Mouse (Mus musculus) midbrain, embryonic 16.5 days (tissue): ENCODE measurements around the gene Sycp2. TPM values are rescaled to one million over a fixed set of nuclear protein-coding genes. Genes with fewer than 3 reads are reported as not detected.
A peak's percentile ranks its signal among the peaks of the same experiment; 100 is the strongest.

Experiments used
- ATAC-seq: fragments of 200-750 bp; cut with Nextera tagmentation; 2 replicates; pipeline ENCODE4 v1.8.0; 2017; ENCODE audit warnings: moderate TSS enrichment
- H3K27ac ChIP-seq: fragments of 300-500 bp; sonication (generic); 2 replicates; pipeline ENCODE4 v1.5.1; 2014; ENCODE audit warnings: mild to moderate bottlenecking, low read length, mixed read lengths
- H3K27me3 ChIP-seq: fragments of 300-500 bp; sonication (generic); 2 replicates; pipeline ENCODE4 v1.6.1; 2014; ENCODE audit warnings: low read depth, low read length, mixed read lengths; ENCODE audit not compliant: control insufficient read depth, insufficient read depth
- H3K36me3 ChIP-seq: fragments of 300-500 bp; sonication (generic); 2 replicates; pipeline ENCODE4 v1.6.1; 2014; ENCODE audit warnings: mild to moderate bottlenecking, low read length, moderate library complexity, mixed read lengths; ENCODE audit not compliant: control insufficient read depth, insufficient read depth
- H3K4me1 ChIP-seq: fragments of 300-500 bp; sonication (generic); 2 replicates; pipeline ENCODE4 v1.6.1; 2014; ENCODE audit warnings: mild to moderate bottlenecking, low read length, mixed read lengths; ENCODE audit not compliant: control insufficient read depth, insufficient read depth
- H3K4me2 ChIP-seq: fragments of 300-500 bp; sonication (generic); 2 replicates; pipeline ENCODE4 v1.6.1; 2014; ENCODE audit warnings: mild to moderate bottlenecking, low read length, mixed read lengths
- H3K4me3 ChIP-seq: fragments of 300-500 bp; sonication (generic); 2 replicates; pipeline ENCODE4 v1.5.1; 2014; ENCODE audit warnings: low read depth, mild to moderate bottlenecking, low read length, moderate library complexity, mixed read lengths
- H3K9ac ChIP-seq: fragments of 300-500 bp; sonication (generic); 2 replicates; pipeline ENCODE4 v1.6.1; 2014; ENCODE audit warnings: low read depth, low read length, mixed read lengths
- H3K9me3 ChIP-seq: fragments of 300-500 bp; sonication (generic); replicated peaks from 2 replicates; pipeline ENCODE4 v1.6.1; 2014; ENCODE audit warnings: mild to moderate bottlenecking, low read length, mixed read lengths; ENCODE audit not compliant: control insufficient read depth, poor library complexity, severe bottlenecking
- WGBS: fragments of 180-500 bp; shearing (Covaris S2); extraction: QIAGEN DNeasy Blood & Tissue Kit; methylation state at CpG from one replicate; pipeline ENCODE4 v1.1.7; 2014; 5-methylcytosine and 5-hydroxymethylcytosine counted together
- polyA plus RNA-seq: library from polyadenylated mRNA; unstranded; fragments of >200 nt; fragmentation: Nextera tagmentation; extraction: Ambion mirVana; gene quantifications from 2 replicates; pipeline ENCODE4 v1.2.1, GENCODE M21; 2015

Gene Sycp2
- polyA plus RNA-seq, 1 experiment from 2014 or later = 0.25 TPM

DNA sequence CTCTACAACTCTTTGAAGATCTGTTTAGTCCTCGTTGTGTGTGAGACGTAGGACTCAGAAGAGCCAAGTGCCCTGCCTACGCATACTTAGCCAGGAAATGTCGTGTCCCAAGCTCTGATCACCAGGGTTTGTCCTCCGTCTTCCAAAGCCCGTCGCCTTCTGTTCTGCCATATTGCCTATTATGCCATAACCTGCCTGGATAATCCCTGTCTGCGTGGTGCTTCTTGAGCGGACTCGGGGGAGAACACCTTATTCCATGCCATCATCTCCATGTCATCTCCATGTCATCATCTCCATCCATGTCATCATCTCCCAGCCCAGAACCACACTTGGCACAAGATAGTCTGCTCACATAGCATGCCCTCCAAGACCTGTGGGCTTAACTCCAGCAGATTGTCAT is 81.4 kb downstream of the Sycp2 start:
- Histone ChIP-seq H3K27ac (no peak overlapping the region), H3K4me3 (no peak overlapping the region), H3K4me2 (no peak overlapping the region), H3K4me1 (peaks cover 30% of the 10 kb centered on the region), H3K27me3 (no peaks in the 10 kb centered on the region), H3K36me3 (no peaks in the 10 kb centered on the region), H3K9ac (no peak overlapping the region), H3K9me3 (no peaks in the 10 kb centered on the region)
- WGBS = 92% methylated on average over 10 of the region's 10 CpGs
- ATAC-seq = no peak

DNA sequence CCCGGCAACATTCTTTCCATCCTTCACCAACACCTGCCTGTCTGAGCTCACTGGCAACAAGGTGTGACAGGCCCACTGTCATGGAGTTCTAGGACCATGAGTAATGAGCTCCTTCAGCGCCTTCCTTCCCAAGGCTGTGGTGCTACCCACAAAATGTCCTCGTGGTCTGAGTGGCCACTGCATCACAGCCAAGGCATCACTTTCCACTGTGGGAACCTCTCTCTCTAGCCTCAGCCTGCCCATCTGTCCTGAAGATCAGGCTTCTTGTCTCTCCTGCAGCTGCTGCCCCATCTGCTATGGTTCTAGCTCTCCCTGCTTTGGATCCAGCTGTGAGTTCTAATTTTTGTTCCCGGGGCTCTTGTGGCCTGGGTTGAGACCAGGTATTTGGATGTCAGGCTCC is 82.7 kb downstream of the Sycp2 start:
- ATAC-seq = no peak

DNA sequence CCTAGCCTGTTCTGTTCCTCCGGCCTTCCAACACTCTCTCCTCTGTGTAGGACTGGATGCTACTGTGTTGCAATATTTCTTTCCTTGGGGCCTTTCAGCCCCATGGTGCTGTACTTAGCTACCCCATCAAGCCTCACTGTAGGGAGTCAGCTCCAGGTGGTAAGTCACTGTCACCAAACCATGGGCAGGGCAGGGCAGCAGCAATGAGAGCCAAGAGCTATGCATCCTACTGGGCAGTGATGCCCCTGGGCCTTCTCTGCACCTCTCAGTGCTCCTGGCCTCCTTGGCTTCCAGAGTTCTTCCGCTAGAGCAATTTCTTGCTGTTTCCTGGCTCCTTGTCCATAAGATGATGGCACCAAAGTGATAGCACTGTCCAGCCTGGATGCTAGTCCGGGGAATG is 83.1 kb downstream of the Sycp2 start:
- H3K9me3 ChIP-seq = no peaks in the 10 kb centered on the region
- no peak overlapping the region for H3K27ac ChIP-seq
- H3K4me1 ChIP-seq = peaks cover 24% of the 10 kb centered on the region
- no peak overlapping the region for H3K4me3 ChIP-seq
- no peak for ATAC-seq
- no peak overlapping the region for H3K9ac ChIP-seq
- 93% methylated on average over 3 of the region's 3 CpGs for WGBS
- no peak overlapping the region for H3K4me2 ChIP-seq
- H3K27me3 ChIP-seq = no peaks in the 10 kb centered on the region
- no peaks in the 10 kb centered on the region for H3K36me3 ChIP-seq

More for the DNA sequence above, 82.7 kb downstream of the Sycp2 start:
- Histone ChIP-seq H3K27me3 (no peaks in the 10 kb centered on the region), H3K36me3 (no peaks in the 10 kb centered on the region), H3K4me1 (peaks cover 27% of the 10 kb centered on the region), H3K4me2 (no peak overlapping the region), H3K9ac (no peak overlapping the region), H3K4me3 (no peak overlapping the region), H3K9me3 (no peaks in the 10 kb centered on the region), H3K27ac (no peak overlapping the region)
- 83% methylated on average over 4 of the region's 4 CpGs for WGBS

DNA sequence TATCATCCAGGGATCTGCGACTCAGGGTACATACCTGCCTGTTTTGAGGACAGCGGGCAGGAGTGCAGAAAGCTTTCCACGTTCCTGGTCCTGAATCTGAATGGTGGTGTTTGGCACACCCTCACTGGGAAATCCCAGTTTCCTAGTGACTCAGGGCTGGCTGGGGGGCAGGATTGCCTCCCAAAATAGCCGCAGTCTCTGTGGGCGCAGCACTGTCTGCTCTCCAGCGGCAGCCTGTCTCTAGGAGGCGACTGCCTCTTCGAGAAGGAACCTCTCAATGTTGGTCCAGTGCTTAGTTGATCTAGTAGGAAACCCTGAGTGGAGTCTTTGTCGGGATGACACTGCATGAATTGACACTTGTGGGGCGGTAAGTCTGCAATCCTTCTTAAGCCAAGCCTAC is 86.2 kb downstream of the Sycp2 start:
- no peak overlapping the region for H3K4me2 ChIP-seq
- no peaks in the 10 kb centered on the region for H3K36me3 ChIP-seq
- no peak overlapping the region for H3K9ac ChIP-seq
- H3K27ac ChIP-seq = no peak overlapping the region
- no peaks in the 10 kb centered on the region for H3K4me1 ChIP-seq
- H3K9me3 ChIP-seq = no peaks in the 10 kb centered on the region
- H3K4me3 ChIP-seq = no peak overlapping the region
- 89% methylated on average over 10 of the region's 10 CpGs for WGBS
- no peak for ATAC-seq
- H3K27me3 ChIP-seq = no peaks in the 10 kb centered on the region

DNA sequence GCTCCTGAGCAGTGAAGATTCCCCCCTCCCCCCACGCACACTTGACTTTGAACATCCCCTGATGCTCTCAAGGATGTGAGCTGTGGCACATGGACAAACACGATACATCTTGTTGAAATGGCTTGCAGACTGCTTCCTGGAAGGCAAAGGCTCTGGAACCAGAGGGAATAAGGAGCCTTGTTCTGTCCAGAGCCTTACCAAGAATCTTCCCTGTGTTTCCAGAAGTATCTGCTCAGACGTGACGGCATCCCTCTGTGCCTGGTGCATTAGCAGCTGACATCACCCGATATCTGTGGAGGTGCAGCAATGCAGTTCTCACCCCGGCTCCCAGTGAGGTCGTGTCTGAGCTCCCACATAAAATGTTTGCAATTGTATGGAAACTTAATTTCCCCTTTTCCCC is 87.7 kb downstream of the Sycp2 start:
- no peak overlapping the region for H3K9ac ChIP-seq
- no peak for ATAC-seq
- H3K27me3 ChIP-seq = no peaks in the 10 kb centered on the region
- no peak overlapping the region for H3K4me3 ChIP-seq
- H3K36me3 ChIP-seq = no peaks in the 10 kb centered on the region
- H3K4me1 ChIP-seq = no peaks in the 10 kb centered on the region
- no peak overlapping the region for H3K27ac ChIP-seq
- 84% methylated on average over 7 of the region's 7 CpGs for WGBS
- no peaks in the 10 kb centered on the region for H3K9me3 ChIP-seq
- H3K4me2 ChIP-seq = no peak overlapping the region

DNA sequence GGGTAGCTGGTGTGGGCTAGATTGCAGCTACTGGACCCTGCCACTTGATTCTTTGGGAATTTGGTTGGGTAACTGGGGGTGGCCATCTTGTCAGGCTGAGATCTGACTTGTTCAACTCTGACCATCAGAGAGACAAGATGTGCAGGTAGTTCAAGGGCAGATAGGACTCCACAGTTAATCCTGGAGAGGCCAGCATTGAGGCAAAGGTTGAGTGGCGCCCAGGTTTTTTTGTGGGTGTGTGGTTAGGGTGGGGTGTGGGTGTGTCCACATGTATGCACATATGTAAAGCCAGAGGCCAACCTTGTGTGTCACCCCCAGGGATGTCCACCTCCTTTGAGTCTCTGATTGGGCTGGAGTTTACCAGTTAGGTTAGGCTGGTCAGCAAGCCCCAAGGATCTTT is 91.2 kb downstream of the Sycp2 start:
- Histone ChIP-seq H3K9ac (no peak overlapping the region), H3K27me3 (no peaks in the 10 kb centered on the region), H3K9me3 (no peaks in the 10 kb centered on the region), H3K4me1 (no peaks in the 10 kb centered on the region), H3K27ac (no peak overlapping the region), H3K4me3 (no peak overlapping the region), H3K4me2 (no peak overlapping the region), H3K36me3 (no peaks in the 10 kb centered on the region)
- WGBS = 94% methylated on average over 1 of the region's 1 CpGs
- ATAC-seq = no peak

DNA sequence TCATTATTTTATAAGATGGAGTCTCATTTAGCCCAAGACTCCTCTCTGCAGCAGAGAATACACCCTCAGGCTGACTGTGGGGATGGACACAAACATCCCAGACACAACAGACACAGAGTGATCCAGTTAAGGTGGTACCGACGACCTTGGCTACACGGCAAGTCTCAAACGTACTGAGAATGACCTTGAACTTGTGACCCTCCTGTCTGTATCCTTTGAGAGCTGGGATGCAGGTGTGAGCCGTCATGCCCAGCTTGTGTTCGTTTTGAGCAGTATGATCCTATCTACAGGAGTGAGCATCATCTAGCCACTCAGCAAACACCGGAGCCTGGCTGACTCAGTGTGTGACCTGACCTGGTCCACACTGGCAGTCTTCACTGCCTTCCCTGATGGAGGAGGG is 93.9 kb downstream of the Sycp2 start:
- 0 out of 2 replicates have a peak, but pooled peaks cover 3% of the 10 kb centered on the region for H3K36me3 ChIP-seq
- 86% methylated on average over 7 of the region's 7 CpGs for WGBS
- H3K9ac ChIP-seq = no peak overlapping the region
- H3K4me2 ChIP-seq = no peak overlapping the region
- H3K27ac ChIP-seq = no peak overlapping the region
- H3K9me3 ChIP-seq = no peaks in the 10 kb centered on the region
- H3K27me3 ChIP-seq = no peaks in the 10 kb centered on the region
- no peak overlapping the region for H3K4me3 ChIP-seq
- no peaks in the 10 kb centered on the region for H3K4me1 ChIP-seq
- ATAC-seq = no peak

DNA sequence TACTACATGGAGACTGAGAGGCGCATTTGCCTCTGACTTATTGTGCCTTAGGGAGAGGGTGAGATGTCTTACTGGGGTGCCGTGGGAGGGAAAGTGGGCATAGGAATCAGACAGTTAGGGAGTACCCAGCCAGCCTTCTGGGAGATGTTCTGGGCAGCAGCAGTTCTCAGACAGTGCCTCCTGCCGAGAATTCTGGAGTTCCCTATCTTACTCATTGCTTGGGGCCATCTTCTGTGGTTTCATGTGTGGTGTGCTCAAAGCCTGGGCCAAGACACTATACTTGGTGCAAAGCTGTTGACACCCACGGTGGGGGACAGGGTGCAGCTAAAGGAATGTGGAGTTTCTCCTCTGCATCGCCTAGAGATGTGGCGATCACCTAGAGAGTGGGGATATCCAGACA is 102.8 kb downstream of the Sycp2 start:
- Histone ChIP-seq H3K9me3 (no peaks in the 10 kb centered on the region), H3K36me3 (peaks cover 2% of the 10 kb centered on the region; the same call in 1 of the 2 replicates), H3K27ac (peak overlapping the region; percentile 96), H3K4me3 (no peak overlapping the region), H3K27me3 (no peaks in the 10 kb centered on the region), H3K4me2 (no peak overlapping the region), H3K4me1 (peaks cover 35% of the 10 kb centered on the region), H3K9ac (no peak overlapping the region)
- 90% methylated on average over 6 of the region's 6 CpGs for WGBS
- ATAC-seq = 0 out of 2 replicates have a peak, but pooled peaks have one; percentile 2

DNA sequence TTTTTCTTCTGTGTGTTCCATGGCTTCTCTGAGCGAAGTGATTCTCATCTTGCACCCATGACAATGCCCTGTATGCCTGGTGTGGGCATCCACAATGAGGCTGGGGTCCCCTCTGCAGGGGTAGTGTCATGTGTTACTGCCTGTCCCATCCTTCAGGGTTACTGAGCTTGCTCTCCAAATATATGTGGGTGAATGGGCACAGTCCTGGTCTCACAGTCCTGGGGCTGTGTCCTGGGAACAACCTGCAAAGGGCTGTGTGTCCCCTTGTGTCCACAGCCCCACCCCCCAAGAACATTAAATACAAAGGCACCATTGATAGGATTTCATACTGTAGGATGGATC is 103.3 kb downstream of the Sycp2 start:
- Histone ChIP-seq H3K36me3 (no peaks in the 10 kb centered on the region; the same call in 1 of the 2 replicates), H3K27ac (peak overlapping the region; percentile 96), H3K9me3 (no peaks in the 10 kb centered on the region), H3K4me1 (peaks cover 35% of the 10 kb centered on the region), H3K27me3 (no peaks in the 10 kb centered on the region), H3K4me2 (peak overlapping the region; percentile 42), H3K9ac (no peak overlapping the region), H3K4me3 (no peak overlapping the region)
- peak; percentile 59 for ATAC-seq
- 7% methylated on average over 1 of the region's 1 CpGs for WGBS
